Mouse (Mus musculus) midbrain, embryonic 10.5 days (tissue): ENCODE measurements at regions not wholly inside any gene's neighbourhood (a gene's known extent, or its start where the extent isn't known, plus 50 kb on each side); places are given as distances from the start of the nearest gene placed in this dataset.
A peak's percentile ranks its signal among the peaks of the same experiment; 100 is the strongest.

Experiments
- DNase-seq: peaks from one replicate; pipeline ENCODE4 v3.0.0-alpha.2; 2017; ENCODE audit warnings: low spot score
- H3K27ac ChIP-seq: fragments of 300-500 bp; sonication (generic); replicated peaks from 2 replicates; pipeline ENCODE4 v1.5.1; 2016; ENCODE audit warnings: mild to moderate bottlenecking
- H3K27me3 ChIP-seq: fragments of 300-500 bp; sonication (generic); 2 replicates; pipeline ENCODE4 v1.6.1; 2016; ENCODE audit warnings: low read depth, mild to moderate bottlenecking; ENCODE audit not compliant: poor library complexity, severe bottlenecking
- H3K36me3 ChIP-seq: fragments of 300-500 bp; sonication (generic); 2 replicates; pipeline ENCODE4 v1.6.1; 2016; ENCODE audit warnings: mild to moderate bottlenecking, moderate library complexity
- H3K4me1 ChIP-seq: fragments of 300-500 bp; sonication (generic); 2 replicates; pipeline ENCODE4 v1.6.1; 2016
- H3K4me3 ChIP-seq: fragments of 300-500 bp; sonication (generic); 2 replicates; pipeline ENCODE4 v1.5.1; 2016; ENCODE audit warnings: mild to moderate bottlenecking, moderate library complexity
- H3K9me3 ChIP-seq: fragments of 300-500 bp; sonication (generic); replicated peaks from 2 replicates; pipeline ENCODE4 v1.6.1; 2016; ENCODE audit warnings: mild to moderate bottlenecking
- WGBS: fragments of 180-500 bp; shearing (Covaris S2); methylation state at CpG from one replicate; pipeline ENCODE4 v1.1.7; 2016; 5-methylcytosine and 5-hydroxymethylcytosine counted together

GRCm38 (mm10) chr9:74801091-74801490 is 60.6 kb upstream of the Onecut1 start:
- Histone ChIP-seq H3K4me3 (no peak overlapping the region), H3K27me3 (no peaks in the 10 kb centered on the region), H3K4me1 (no peaks in the 10 kb centered on the region), H3K27ac (no peak overlapping the region), H3K9me3 (no peaks in the 10 kb centered on the region), H3K36me3 (no peaks in the 10 kb centered on the region)
- DNase-seq, result no peak
- 87% methylated on average over 4 of the region's 4 CpGs for whole genome bisulfite sequencing

DNA sequence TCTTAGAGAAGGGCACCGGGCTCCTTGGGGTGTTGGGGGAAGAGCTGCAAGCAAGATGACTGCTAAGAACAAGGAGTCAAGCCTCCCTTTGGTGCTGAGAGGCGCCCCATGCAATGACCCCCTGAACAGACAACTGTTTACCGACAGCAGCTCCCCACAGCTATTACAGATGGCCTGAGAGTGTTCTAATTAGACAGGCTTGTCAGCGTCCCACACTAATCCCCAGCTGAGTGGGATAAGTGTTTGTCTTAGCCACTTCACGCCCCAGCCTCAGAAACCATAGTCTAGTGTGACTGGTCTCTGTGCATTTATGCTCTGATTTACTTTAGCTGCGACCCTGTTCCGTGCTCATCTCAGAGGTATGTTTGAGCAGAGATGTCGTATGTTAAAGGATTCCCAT is 50.3 kb upstream of the Onecut1 start:
- no peaks in the 10 kb centered on the region for H3K36me3 ChIP-seq
- H3K27ac ChIP-seq, result peak overlapping the region; percentile 71
- DNase-seq, result no peak
- WGBS, result 19% methylated on average over 8 of the region's 8 CpGs
- H3K9me3 ChIP-seq, result no peaks in the 10 kb centered on the region
- H3K4me1 ChIP-seq, result peaks cover 18% of the 10 kb centered on the region
- H3K4me3 ChIP-seq, result no peak overlapping the region
- H3K27me3 ChIP-seq, result peaks cover 17% of the 10 kb centered on the region; the same call in 1 of the 2 replicates
